Mouse (Mus musculus) lung, postnatal 0 days (tissue): Measurements from ENCODE around the gene Adh1. TPM values are rescaled to one million over a fixed set of nuclear protein-coding genes. Genes with fewer than 3 reads are reported as not detected.
A peak's percentile ranks its signal among the peaks of the same experiment; 100 is the strongest.

Experiments
- ATAC-seq: fragments of 200-750 bp; cut with Nextera tagmentation; 2 replicates; pipeline ENCODE4 v1.8.0; 2017; ENCODE audit warnings: moderate library complexity
- DNase-seq: peaks from one replicate; pipeline ENCODE4 v3.0.0-alpha.2; 2016; ENCODE audit warnings: low spot score
- H3K27ac ChIP-seq: fragments of 300-500 bp; sonication (generic); 2 replicates; pipeline ENCODE4 v1.5.1; 2014; ENCODE audit warnings: antibody characterized with exemption, mild to moderate bottlenecking, low read length, mixed read lengths
- H3K27me3 ChIP-seq: fragments of 300-500 bp; sonication (generic); replicated peaks from 2 replicates; pipeline ENCODE4 v1.6.1; 2014; ENCODE audit warnings: low read length, mixed read lengths; ENCODE audit not compliant: insufficient read depth
- H3K36me3 ChIP-seq: fragments of 300-500 bp; sonication (generic); 2 replicates; pipeline ENCODE4 v1.6.1; 2014; ENCODE audit warnings: low read length, mixed read lengths; ENCODE audit not compliant: insufficient read depth
- H3K4me1 ChIP-seq: fragments of 300-500 bp; sonication (generic); 2 replicates; pipeline ENCODE4 v1.6.1; 2014; ENCODE audit warnings: antibody characterized with exemption, low read depth, low read length, mixed read lengths; ENCODE audit not compliant: insufficient read depth
- H3K4me2 ChIP-seq: fragments of 300-500 bp; sonication (generic); replicated peaks from 2 replicates; pipeline ENCODE4 v1.6.1; 2014; ENCODE audit warnings: low read depth, mild to moderate bottlenecking, low read length, moderate library complexity, mixed read lengths
- H3K4me3 ChIP-seq: fragments of 300-500 bp; sonication (generic); 2 replicates; pipeline ENCODE4 v1.5.1; 2014; ENCODE audit warnings: low read depth, low read length
- H3K9ac ChIP-seq: fragments of 300-500 bp; sonication (generic); replicated peaks from 2 replicates; pipeline ENCODE4 v1.6.1; 2014; ENCODE audit warnings: low read depth, mild to moderate bottlenecking
- H3K9me3 ChIP-seq: fragments of 300-500 bp; sonication (generic); 2 replicates; pipeline ENCODE4 v1.6.1; 2016; ENCODE audit warnings: low read length, mixed read lengths
- CTCF ChIP-seq: IDR thresholded peaks from 2 replicates; pipeline ENCODE4 v1.5.1; 2016; ENCODE audit warnings: antibody characterized with exemption, mild to moderate bottlenecking
- EP300 ChIP-seq: IDR thresholded peaks from 2 replicates; pipeline ENCODE4 v1.6.1; 2016; ENCODE audit warnings: antibody characterized with exemption, mild to moderate bottlenecking, control low read depth
- WGBS: fragments of 180-500 bp; shearing (Covaris S2); extraction: QIAGEN DNeasy Blood & Tissue Kit; methylation state at CpG from one replicate; pipeline ENCODE4 v1.1.7; 2014; 5-methylcytosine and 5-hydroxymethylcytosine counted together
- polyA plus RNA-seq: library from polyadenylated mRNA; unstranded; fragments of >200 nt; fragmentation: Nextera tagmentation; extraction: Ambion mirVana; gene quantifications from 2 replicates; pipeline ENCODE4 v1.2.1, GENCODE M21; 2015

Adh1 gene
- polyA plus RNA-seq, 1 experiment from 2014 or later = 801 TPM

- no peak overlapping the region for H3K9ac ChIP-seq
- 93% methylated on average over 4 of the region's 4 CpGs for WGBS
Observed at GRCm38 (mm10) chr3:138291529-138292117, 30.8 kb downstream of the Adh1 start.

GRCm38 (mm10) chr3:138293298-138293895 is 32.6 kb downstream of the Adh1 start:
- no peak; the same call in 1 of the 2 replicates for ATAC-seq
- no peak overlapping the region for H3K4me2 ChIP-seq
- H3K36me3 ChIP-seq = 0 out of 2 replicates have a peak, but pooled peaks cover 3% of the 10 kb centered on the region
- H3K9ac ChIP-seq = no peak overlapping the region
- H3K4me3 ChIP-seq = no peak overlapping the region
- no peak for DNase-seq
- no peak for TF ChIP-seq CTCF
- no peak for TF ChIP-seq EP300
- no peaks in the 10 kb centered on the region for H3K4me1 ChIP-seq
- WGBS = 74% methylated on average over 7 of the region's 7 CpGs
- 0 out of 2 replicates have a peak overlapping the region, but pooled peaks have one; percentile 20 for H3K27ac ChIP-seq
- H3K9me3 ChIP-seq = no peaks in the 10 kb centered on the region
- no peaks in the 10 kb centered on the region for H3K27me3 ChIP-seq

More at GRCm38 (mm10) chr3:138291529-138292117, 30.8 kb downstream of the Adh1 start:
- TF ChIP-seq EP300 (no peak), CTCF (no peak)
- ATAC-seq = no peak
- no peak overlapping the region for H3K4me2 ChIP-seq
- 0 out of 2 replicates have a peak, but pooled peaks cover 3% of the 10 kb centered on the region for H3K36me3 ChIP-seq
- H3K9me3 ChIP-seq = no peaks in the 10 kb centered on the region
- H3K27me3 ChIP-seq = no peaks in the 10 kb centered on the region
- no peak overlapping the region for H3K27ac ChIP-seq
- no peaks in the 10 kb centered on the region for H3K4me1 ChIP-seq
- DNase-seq = no peak
- H3K4me3 ChIP-seq = no peak overlapping the region

- no peak overlapping the region for H3K4me2 ChIP-seq
- H3K4me1 ChIP-seq = 0 out of 2 replicates have a peak, but pooled peaks cover 1% of the 10 kb centered on the region
- no peak overlapping the region for H3K9ac ChIP-seq
- H3K36me3 ChIP-seq = no peaks in the 10 kb centered on the region
- no peak for DNase-seq
- no peak for TF ChIP-seq CTCF
- no peak for TF ChIP-seq EP300
- H3K27me3 ChIP-seq = no peaks in the 10 kb centered on the region
- no peak for ATAC-seq
- H3K9me3 ChIP-seq = no peaks in the 10 kb centered on the region
- H3K4me3 ChIP-seq = no peak overlapping the region
- H3K27ac ChIP-seq = no peak overlapping the region
- 82% methylated on average over 9 of the region's 9 CpGs for WGBS
Observed at GRCm38 (mm10) chr3:138300130-138300529, 39.3 kb downstream of the Adh1 start.

DNA sequence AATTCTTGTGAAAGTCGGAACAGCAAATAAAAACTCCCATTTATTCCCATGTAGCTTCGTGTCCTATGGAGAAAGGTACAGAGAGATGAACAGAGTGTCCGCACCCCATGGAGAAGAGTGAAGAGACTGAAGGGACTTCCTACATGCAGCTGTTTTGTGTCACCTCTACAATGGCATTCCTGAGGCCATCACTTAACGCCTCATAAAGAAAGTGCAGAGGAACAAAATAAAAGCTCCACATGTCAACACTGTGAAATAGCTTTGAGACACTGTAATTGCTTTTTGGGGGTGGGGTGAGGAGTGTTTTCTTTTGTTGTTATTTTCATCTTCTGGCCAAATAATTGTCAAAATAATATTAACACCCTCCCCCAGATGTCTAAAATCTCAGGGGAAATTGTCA is 41.9 kb downstream of the Adh1 start:
- Histone ChIP-seq H3K9ac (no peak overlapping the region), H3K27me3 (no peaks in the 10 kb centered on the region), H3K4me3 (no peak overlapping the region), H3K27ac (no peak overlapping the region), H3K36me3 (no peaks in the 10 kb centered on the region), H3K9me3 (no peaks in the 10 kb centered on the region), H3K4me2 (no peak overlapping the region), H3K4me1 (peaks cover 7% of the 10 kb centered on the region)
- TF ChIP-seq CTCF = no peak
- TF ChIP-seq EP300 = peak; percentile 51
- peak; percentile 73 for DNase-seq
- WGBS = 58% methylated on average over 4 of the region's 4 CpGs
- ATAC-seq = peak; percentile 79

GRCm38 (mm10) chr3:138303771-138304488 is 43.1 kb downstream of the Adh1 start:
- Histone ChIP-seq H3K27ac (no peak overlapping the region), H3K27me3 (no peaks in the 10 kb centered on the region), H3K4me2 (no peak overlapping the region), H3K36me3 (no peaks in the 10 kb centered on the region), H3K4me3 (no peak overlapping the region), H3K9me3 (no peaks in the 10 kb centered on the region), H3K9ac (no peak overlapping the region), H3K4me1 (peaks cover 7% of the 10 kb centered on the region)
- ATAC-seq (no peak), DNase-seq (peak; percentile 37)
- TF ChIP-seq CTCF = no peak
- TF ChIP-seq EP300 = no peak
- WGBS = 57% methylated on average over 6 of the region's 6 CpGs

GRCm38 (mm10) chr3:138304489-138304871 is 43.7 kb downstream of the Adh1 start:
- WGBS = 32% methylated on average over 4 of the region's 4 CpGs
- Histone ChIP-seq H3K4me1 (peaks cover 7% of the 10 kb centered on the region), H3K27ac (no peak overlapping the region)

More at GRCm38 (mm10) chr3:138304489-138304871, 43.7 kb downstream of the Adh1 start:
- Histone ChIP-seq H3K27me3 (no peaks in the 10 kb centered on the region), H3K9me3 (no peaks in the 10 kb centered on the region), H3K9ac (no peak overlapping the region), H3K4me2 (no peak overlapping the region), H3K4me3 (no peak overlapping the region), H3K36me3 (no peaks in the 10 kb centered on the region)
- no peak for DNase-seq
- peak; percentile 29; the same call in 1 of the 2 replicates for ATAC-seq
- TF ChIP-seq CTCF (no peak), EP300 (no peak)
